Mouse (Mus musculus) adrenal gland, postnatal 36 days (tissue): ENCODE data around the gene Hyal6. TPM values are rescaled to one million over a fixed set of nuclear protein-coding genes. Genes with fewer than 3 reads are reported as not detected.
A peak's percentile ranks its signal among the peaks of the same experiment; 100 is the strongest.

Experiments used
- DNase-seq, 2 experiments: peaks; one replicate each; pipeline ENCODE4 v3.0.0; 2021; ENCODE audit warnings: mixed read lengths in 1 of 2
- long read RNA-seq, 2 experiments: library from polyadenylated mRNA; stranded (forward); transcript quantifications; one replicate each; pipeline ENCODE4 v2.0.0; 2021; ENCODE audit warnings: borderline sequencing depth in 2 of 2
- total RNA-seq, 2 experiments: library from RNA; stranded (reverse); gene quantifications; 2 replicates each; pipeline ENCODE4 v1.2.3; 2021

Hyal6 gene
- total RNA-seq: not detected
- long read RNA-seq, experiment 1: 0 reads
- long read RNA-seq, experiment 2: 0 reads

GRCm38 (mm10) chr6:24732945-24733344, at the start of gene Hyal6:
Gene Hyal6, plus strand, starts transcription at chr6:24733245.
- no peak for DNase-seq

GRCm38 (mm10) chr6:24687871-24688270, 45.2 kb upstream of the Hyal6 start:
- no peak for DNase-seq

DNA sequence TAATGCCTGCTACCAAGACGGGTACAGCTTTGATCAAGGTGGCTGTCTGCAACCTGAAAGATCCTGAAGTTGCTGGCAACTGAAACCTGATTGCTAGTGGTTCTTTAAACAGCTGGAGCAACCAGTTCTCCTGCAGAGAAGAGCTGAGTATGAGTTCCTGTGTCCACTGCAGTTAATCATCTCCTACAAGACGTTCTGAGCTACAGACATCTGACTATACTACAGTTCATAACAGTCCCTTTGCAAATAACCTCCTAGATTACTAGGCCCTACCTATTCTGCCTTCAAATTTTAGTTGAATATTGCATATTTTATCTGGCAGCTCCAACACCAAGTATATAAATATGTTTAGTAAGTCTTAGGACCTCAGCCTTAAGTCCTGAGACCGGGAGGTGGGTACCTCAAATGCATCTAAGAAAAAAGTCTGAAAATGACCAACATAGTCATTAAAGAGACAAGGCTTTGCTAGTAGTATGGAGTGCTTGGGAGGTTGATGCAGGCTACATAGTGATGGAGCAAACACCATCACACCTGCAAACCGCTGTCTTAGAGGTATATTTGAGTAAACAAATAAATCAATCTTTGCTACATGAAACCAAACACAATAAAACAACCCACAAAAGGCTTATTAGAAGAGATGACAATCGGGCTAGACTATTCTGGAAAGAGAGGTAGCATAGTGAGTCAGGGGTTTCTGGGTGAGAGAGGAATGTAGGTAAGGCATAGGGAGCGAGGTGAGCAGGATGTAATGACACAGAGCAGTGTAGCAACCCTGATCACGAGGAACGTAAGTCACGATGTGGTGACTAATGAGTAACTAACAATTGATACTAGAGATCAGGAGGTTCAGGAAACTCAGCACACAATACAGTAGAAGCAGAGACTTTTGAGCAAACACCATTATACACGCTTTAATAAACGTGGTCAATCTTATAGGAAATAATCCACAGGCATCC, 38.3 kb upstream of the Hyal6 start:
- no peak for DNase-seq

GRCm38 (mm10) chr6:24696117-24696516, 36.9 kb upstream of the Hyal6 start:
- no peak for DNase-seq

DNA sequence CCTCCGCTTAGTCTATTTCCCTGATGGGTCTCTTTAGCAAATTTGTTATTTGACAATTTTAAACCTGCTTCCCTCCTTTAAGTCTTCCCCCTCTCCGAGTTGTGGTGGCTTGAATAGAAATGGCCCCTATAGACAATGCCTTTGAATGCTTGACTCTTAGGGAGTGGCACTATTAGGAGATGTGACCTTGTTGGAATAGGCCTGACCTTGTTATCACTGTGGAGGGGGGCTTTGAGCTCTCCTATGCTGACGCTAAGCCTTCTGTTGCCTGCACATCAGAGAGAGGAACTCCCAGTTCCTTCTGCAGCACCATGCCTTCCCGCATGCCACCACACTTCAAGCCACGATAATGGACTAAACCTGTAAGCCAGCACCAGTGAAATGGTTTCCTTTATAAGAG, 35.8 kb upstream of the Hyal6 start:
- DNase-seq: no peak

DNA sequence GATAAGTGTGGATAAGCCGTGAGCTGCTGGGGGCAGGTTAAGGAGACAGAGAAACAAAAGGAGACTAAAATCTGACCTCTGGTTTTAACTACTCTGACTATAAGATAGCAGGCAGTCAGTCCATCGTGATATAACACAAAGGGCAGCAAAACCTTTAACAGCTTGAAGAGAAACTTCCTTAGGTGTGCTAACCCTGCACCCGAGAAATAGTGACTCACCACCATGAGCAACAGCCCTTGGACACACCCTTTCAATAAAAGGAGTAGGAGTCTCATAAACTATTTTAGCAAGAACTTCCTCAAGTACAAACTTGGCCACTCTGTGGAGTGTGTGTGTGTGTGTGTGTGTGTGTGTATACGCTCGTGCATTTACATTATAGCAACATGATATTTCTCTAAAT, 26.0 kb upstream of the Hyal6 start:
- DNase-seq: no peak

DNA sequence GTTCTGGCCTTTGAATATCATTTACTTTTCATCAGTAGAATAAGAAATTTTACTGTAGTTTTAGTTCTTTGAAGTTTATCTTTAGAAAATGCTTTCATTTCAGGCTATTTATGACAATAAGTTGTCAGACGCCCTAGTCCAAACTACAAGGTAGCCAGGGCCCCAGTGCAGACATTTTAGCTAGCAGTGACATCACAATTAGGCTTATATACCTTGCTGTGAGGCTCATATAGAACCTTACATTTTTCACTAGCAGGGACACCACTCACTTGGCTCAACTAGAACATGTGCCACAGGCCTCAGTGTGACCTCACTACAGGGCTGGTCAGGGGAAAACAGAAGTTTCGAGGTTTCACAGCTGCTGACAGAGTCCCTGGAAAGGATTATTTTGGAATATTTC, 25.5 kb upstream of the Hyal6 start:
- no peak for DNase-seq

DNA sequence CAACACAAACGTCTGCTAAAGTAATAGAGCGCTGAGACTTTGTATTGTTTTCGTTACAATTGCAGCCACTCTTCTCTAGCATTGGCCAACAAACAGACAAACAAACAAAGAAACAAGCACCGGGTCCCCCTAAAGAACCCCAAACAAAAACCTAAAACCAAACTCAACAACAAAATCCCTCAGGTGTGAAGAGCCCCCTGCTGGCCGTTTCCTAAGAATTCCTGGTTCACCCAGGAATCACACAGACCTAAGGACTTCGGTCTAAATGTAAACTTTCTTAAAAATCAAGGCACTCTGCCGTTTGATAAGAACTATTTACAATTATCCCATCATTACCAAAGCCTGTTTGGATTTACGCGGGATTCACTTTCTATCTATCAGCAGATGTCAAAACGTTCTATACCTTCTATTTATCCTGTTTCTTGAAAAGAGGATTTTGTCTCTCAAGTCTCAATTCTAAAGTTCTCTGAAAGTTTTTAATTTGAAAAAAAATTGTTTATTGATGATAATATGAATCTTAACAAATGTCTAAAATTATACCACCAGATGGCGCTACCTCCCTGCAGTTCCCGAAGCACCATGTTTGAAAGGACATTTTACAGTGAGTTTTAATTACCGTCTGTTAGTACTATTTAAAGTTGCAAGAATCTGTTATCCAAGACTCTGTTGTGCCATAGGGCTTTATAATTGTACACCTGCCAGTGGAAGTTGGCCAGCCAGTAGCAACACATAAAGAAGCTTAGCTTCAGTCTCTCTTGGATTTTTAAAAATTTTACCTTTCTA, 11.5 kb upstream of the Hyal6 start:
- DNase-seq: peak; percentile 23 to 59

DNA sequence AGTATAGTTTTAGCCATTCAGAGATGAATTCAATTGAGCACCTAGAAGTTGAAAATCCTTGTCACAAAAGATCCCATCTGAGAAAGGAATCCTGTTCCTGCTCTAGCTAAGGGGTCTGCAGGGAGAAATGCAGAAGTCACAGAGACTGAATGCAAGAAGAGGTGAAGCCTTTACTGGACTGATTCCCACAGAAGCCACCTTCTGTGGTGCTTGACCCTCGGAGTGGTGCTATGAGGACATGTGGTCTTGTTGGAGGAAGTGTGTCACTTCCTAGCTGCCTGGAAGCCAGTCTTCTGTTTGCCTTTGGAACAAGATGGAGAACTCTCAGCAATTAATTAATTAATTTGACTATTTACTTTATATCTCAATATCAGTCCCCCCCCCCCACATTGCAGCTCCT, 4.9 kb upstream of the Hyal6 start:
- DNase-seq: no peak

DNA sequence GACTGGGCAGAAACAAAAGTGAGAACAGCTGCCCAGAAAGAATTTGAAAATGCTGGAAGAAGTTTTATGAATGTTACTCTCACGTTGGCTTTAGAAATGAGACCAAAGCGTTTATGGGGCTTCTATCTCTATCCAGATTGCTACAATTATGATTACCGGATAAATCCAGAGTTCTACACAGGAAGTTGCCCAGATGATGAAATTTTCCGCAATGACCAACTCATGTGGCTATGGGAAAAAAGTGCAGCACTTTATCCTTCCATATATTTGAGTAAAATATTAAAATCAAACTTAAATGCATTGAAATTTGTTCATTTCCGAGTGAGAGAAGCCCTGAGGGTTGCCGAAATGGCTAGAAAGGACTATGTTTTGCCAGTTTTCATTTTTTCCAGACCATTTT, 1.5 kb downstream of the Hyal6 start:
- DNase-seq: no peak

DNA sequence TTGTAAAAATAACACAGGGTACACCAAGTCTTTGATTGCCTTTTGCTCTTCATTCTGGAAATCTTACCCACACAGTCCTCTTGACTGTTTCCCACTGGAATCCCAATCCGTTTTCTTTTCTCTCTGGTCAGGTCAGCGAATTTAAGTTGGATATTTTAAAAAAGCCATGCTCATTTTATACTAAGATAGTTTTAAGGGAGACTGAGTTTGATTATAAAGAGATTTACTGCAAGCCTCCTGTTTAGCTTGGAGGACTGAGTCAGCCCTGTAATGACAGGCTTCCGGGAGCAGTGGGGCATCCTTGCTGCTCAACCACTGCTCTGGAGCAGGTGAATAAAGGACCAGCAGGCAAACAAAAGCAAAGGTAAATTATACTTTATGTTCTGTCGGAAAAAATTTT, 15.0 kb downstream of the Hyal6 start, which contains the start of gene Hyal4:
Gene Hyal4 (plus strand): TSS at position 301 of the 400 bp plus-strand sequence.
- no peak for DNase-seq

GRCm38 (mm10) chr6:24759281-24759680, 26.2 kb downstream of the Hyal6 start:
- DNase-seq: no peak

DNA sequence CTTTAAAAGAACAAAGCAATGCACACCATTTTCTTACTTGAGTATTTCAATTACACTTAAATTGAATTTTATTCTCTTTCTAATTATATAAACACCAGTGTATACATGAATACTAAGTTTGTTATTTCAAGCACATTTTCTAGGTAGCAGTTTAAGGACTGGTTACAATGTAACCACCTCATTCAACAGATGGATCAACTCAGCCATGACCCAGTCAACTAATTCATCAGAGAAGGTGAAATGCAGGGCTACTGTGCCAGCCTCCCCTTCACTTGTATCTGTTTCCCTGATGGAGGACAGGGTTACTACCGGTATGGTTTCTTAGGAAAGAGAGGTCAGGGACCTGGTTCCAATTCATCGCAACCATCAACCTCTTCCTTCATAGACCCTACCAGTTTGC, 33.2 kb downstream of the Hyal6 start:
- no peak for DNase-seq

DNA sequence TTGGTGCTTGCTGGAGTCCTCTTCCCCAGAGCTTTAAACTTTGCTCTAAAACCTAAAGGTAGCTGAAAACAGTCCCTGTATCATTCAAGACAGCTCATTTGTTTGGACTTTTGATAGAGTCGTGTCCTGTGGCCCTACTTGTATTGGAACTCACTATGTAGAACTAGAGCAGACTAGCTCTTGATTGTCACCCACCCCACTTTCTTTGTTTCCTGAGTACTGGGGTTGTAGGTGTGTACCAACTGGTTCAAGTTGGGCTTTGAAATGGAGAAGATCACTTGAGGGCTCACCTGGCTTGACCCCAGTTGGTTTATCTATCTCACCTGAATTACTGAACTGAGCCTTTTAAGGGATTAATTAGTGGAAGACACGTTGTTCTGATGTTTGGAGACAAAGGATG, 46.1 kb downstream of the Hyal6 start:
- no peak for DNase-seq

DNA sequence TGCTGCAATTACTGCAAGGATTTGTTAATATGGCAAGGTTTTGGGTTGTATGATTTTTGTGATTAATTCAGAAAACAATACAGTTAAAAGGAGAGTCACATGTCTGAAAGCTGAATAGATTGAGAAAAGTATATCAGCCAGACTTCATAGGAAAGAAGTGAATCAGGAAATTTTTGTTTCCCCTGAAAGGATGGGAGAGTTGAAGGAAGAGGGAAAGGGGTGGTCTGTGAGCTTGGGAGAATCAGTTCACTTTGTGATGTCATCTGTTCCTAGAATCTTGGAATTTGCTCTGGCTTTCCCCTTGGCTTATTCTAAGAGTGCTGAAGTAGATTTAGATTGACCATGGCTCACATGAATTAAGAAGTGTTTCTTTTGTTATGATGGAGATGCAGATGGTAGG, 57.8 kb downstream of the Hyal6 start, which contains the start of gene Spam1:
Gene Spam1 (plus strand): TSS at position 301 of the 400 bp plus-strand sequence.
- DNase-seq: no peak

Other genes starting within 250 kb of the Hyal6 start
- under 1 TPM; 0.13 to 0.20 TPM for gene Iqub, start 218.2 kb upstream of the Hyal6 start, total RNA-seq
- 100 to 1,000 TPM; 301 to 329 TPM for gene Ndufa5, start 205.2 kb upstream of the Hyal6 start, total RNA-seq
- gene Asb15, start 205.1 kb upstream of the Hyal6 start, total RNA-seq: not detected
- gene Lmod2, start 135.5 kb upstream of the Hyal6 start, total RNA-seq: under 1 TPM in 1 of 2 experiments, not detected in 1; 0.26 TPM
- gene Wasl, start 68.2 kb upstream of the Hyal6 start, total RNA-seq: 10 to 100 TPM; 57.7 to 70.4 TPM
- gene Hyal4, start 15.1 kb downstream of the Hyal6 start, total RNA-seq: not detected
- not detected for gene Spam1, start 57.9 kb downstream of the Hyal6 start, total RNA-seq
- not detected for gene Hyal5, start 124.8 kb downstream of the Hyal6 start, total RNA-seq
- gene Tmem229a, start 223.1 kb downstream of the Hyal6 start, total RNA-seq: under 1 TPM; 0.10 to 0.26 TPM